Mouse (Mus musculus) kidney, adult 2 months (tissue): ENCODE results near the gene Ric8b. TPM values are rescaled to one million over a fixed set of nuclear protein-coding genes. Genes with fewer than 3 reads are reported as not detected.

Experiments used
- DNase-seq: peaks from one replicate; pipeline ENCODE4 v3.0.0; 2021
- H3K27ac ChIP-seq: fragments of 200-500 bp; 2 replicates; pipeline ENCODE4 v1.5.1; 2012; ENCODE audit warnings: low read depth, low read length, control low read depth, inconsistent platforms; ENCODE audit not compliant: insufficient read depth
- H3K27me3 ChIP-seq: fragments of 200-500 bp; replicated peaks from 2 replicates; pipeline ENCODE4 v1.6.1; 2012; ENCODE audit warnings: mild to moderate bottlenecking, moderate library complexity, low read length, inconsistent platforms; ENCODE audit not compliant: control insufficient read depth, insufficient read depth
- H3K36me3 ChIP-seq: fragments of 200-500 bp; 2 replicates; pipeline ENCODE4 v1.6.1; 2012; ENCODE audit warnings: mild to moderate bottlenecking, moderate library complexity, low read length, inconsistent platforms; ENCODE audit not compliant: control insufficient read depth, insufficient read depth
- H3K4me1 ChIP-seq: fragments of 200-500 bp; 2 replicates; pipeline ENCODE4 v1.6.1; 2011; ENCODE audit warnings: low read length; ENCODE audit not compliant: control insufficient read depth, insufficient read depth
- H3K4me3 ChIP-seq: fragments of 200-500 bp; 2 replicates; pipeline ENCODE4 v1.5.1; 2011; ENCODE audit warnings: mild to moderate bottlenecking, low read depth, low read length, control low read depth; ENCODE audit not compliant: insufficient read depth
- CTCF ChIP-seq: fragments of 200-500 bp; conservative IDR thresholded peaks from 2 replicates; pipeline ENCODE4 v1.5.1; 2011; ENCODE audit warnings: low read depth, mild to moderate bottlenecking, control low read depth, low read length, moderate library complexity, mixed read lengths; ENCODE audit not compliant: insufficient read depth, insufficient read length
- POLR2A ChIP-seq: fragments of 200-500 bp; IDR thresholded peaks from one replicate; pipeline ENCODE4 v1.6.1; 2011; ENCODE audit warnings: low read depth, low read length, control low read depth
- WGBS: fragments of 180-500 bp; shearing (Covaris S2); methylation state at CpG from one replicate; pipeline ENCODE4 v1.1.7; 2018; 5-methylcytosine and 5-hydroxymethylcytosine counted together
- polyA plus RNA-seq: library from polyadenylated mRNA; depleted of rRNA; stranded (reverse); fragments of >200 nt; gene quantifications from 2 replicates; pipeline ENCODE4 v1.2.3, GENCODE M21; 2012

Ric8b gene
- polyA plus RNA-seq, 1 experiment = 13.6 TPM

DNA sequence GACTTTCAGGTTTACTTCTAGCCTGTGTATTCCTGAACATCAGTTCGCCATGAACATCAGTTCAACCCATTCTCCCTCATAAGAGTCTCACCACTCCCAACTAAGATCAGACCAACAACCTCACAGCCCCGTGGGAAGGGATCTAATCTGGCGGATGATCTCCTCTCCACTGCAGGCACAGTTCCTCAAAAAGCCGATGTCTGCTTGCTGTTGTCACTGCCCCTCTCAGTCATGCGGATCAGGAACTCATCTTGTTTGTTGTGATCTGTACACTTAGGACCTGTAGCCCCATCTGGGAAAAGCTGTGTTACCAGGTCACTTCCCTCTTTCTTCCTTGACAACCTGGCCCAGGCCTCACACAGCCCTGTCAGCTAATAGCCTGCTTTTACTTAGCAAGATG lies 45.7 kb downstream of the Ric8b start:
- no peak overlapping the region for H3K27ac ChIP-seq
- H3K4me1 ChIP-seq = peaks cover 4% of the 10 kb centered on the region; the same call in 1 of the 2 replicates
- no peaks in the 10 kb centered on the region for H3K27me3 ChIP-seq
- no peak overlapping the region for H3K4me3 ChIP-seq
- WGBS = 88% methylated on average over 5 of the region's 5 CpGs
- TF ChIP-seq CTCF (no peak), POLR2A (no peak)
- no peaks in the 10 kb centered on the region for H3K36me3 ChIP-seq
- no peak for DNase-seq

- no peaks in the 10 kb centered on the region for H3K36me3 ChIP-seq
- no peak overlapping the region for H3K4me3 ChIP-seq
- H3K27me3 ChIP-seq = no peaks in the 10 kb centered on the region
- no peak overlapping the region for H3K27ac ChIP-seq
- DNase-seq = no peak
- WGBS = 93% methylated on average over 3 of the region's 3 CpGs
- TF ChIP-seq CTCF = no peak
- TF ChIP-seq POLR2A = no peak
- H3K4me1 ChIP-seq = peaks cover 4% of the 10 kb centered on the region; the same call in 1 of the 2 replicates
These were observed 46.3 kb downstream of the Ric8b start for GRCm38 (mm10) chr10:84963726-84964125.

DNA sequence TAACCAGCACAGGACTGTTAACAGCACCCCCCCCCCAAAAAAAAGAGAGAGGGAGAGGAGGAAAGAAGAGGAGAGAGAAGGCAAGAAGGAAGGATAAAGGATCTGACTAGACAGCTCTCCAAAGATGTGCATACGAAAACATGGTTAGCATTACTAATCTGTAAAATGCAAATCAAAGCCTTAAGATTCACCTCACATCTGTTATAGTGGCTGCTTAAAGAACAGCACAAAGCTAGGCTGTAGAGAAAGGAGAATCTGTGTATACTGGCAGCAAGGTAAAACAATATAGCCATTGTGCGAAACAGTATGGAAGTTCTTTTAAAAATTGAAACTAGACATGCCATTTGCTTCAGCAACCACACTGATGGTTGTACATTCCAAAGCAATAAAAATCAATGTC lies 49.1 kb downstream of the Ric8b start:
- H3K27ac ChIP-seq = no peak overlapping the region
- no peaks in the 10 kb centered on the region; the same call in 1 of the 2 replicates for H3K36me3 ChIP-seq
- H3K27me3 ChIP-seq = no peaks in the 10 kb centered on the region
- H3K4me3 ChIP-seq = no peak overlapping the region
- no peak for DNase-seq
- peaks cover 4% of the 10 kb centered on the region; the same call in 1 of the 2 replicates for H3K4me1 ChIP-seq
- TF ChIP-seq POLR2A (no peak), CTCF (no peak)
- WGBS = 91% methylated on average over 2 of the region's 2 CpGs

DNA sequence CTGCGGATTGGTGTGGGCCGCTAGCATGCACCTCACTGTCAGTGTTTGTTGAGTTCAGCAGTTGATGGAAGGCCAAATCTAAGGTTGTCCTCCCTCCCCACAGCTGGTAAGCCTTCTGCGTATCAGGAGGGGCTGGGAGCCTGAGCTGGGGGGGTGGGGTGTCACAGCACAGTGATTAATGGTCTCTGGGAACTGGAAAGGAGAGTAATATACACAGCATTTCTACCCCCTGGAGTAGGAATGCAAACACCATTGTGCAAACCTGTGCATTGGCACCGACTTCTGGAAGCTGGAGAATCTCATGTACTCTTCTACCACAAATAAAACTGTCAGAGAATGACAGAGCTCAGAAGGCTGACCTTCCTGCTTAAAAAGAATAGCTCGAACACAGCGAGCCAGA lies 50.2 kb downstream of the Ric8b start:
- no peaks in the 10 kb centered on the region; the same call in 1 of the 2 replicates for H3K36me3 ChIP-seq
- no peak overlapping the region for H3K27ac ChIP-seq
- H3K27me3 ChIP-seq = no peaks in the 10 kb centered on the region
- peak; percentile 64 for DNase-seq
- WGBS = 42% methylated on average over 6 of the region's 6 CpGs
- no peak overlapping the region for H3K4me3 ChIP-seq
- H3K4me1 ChIP-seq = peaks cover 4% of the 10 kb centered on the region; the same call in 1 of the 2 replicates
- no peak for TF ChIP-seq CTCF

GRCm38 (mm10) chr10:84968852-84969704 lies 51.7 kb downstream of the Ric8b start:
- no peak overlapping the region for H3K4me3 ChIP-seq
- H3K27me3 ChIP-seq = no peaks in the 10 kb centered on the region
- no peak overlapping the region for H3K27ac ChIP-seq
- 59% methylated on average over 12 of the region's 12 CpGs for WGBS
- H3K4me1 ChIP-seq = peaks cover 4% of the 10 kb centered on the region; the same call in 1 of the 2 replicates
- TF ChIP-seq CTCF (no peak), POLR2A (no peak)
- no peaks in the 10 kb centered on the region; the same call in 1 of the 2 replicates for H3K36me3 ChIP-seq
- peak; percentile 60 for DNase-seq

DNA sequence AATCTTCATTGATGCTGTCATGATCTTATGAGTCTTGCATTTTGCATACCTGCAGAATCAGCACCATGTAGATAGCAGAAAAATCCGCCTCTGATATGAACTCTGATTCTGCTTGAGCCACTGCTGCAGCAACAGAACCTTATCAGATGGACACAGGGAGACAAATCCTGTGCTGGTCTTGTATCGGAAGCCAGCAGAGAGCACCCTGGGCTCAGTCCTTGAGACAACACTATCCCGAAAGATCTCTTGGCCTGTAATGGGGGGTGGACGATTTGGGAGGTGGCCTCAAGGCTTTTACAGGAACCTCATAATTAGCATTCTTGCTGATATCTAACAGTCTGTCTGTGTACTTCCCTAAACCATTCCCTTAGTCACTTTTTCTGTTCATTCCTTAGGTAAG lies 57.8 kb downstream of the Ric8b start:
- H3K4me3 ChIP-seq = no peak overlapping the region
- no peak for TF ChIP-seq CTCF
- no peak for TF ChIP-seq POLR2A
- no peak for DNase-seq
- 79% methylated on average over 4 of the region's 4 CpGs for WGBS
- H3K36me3 ChIP-seq = no peaks in the 10 kb centered on the region; the same call in 1 of the 2 replicates
- H3K4me1 ChIP-seq = no peaks in the 10 kb centered on the region; the same call in 1 of the 2 replicates
- H3K27me3 ChIP-seq = no peaks in the 10 kb centered on the region
- H3K27ac ChIP-seq = no peak overlapping the region

- Histone ChIP-seq H3K4me3 (no peak overlapping the region), H3K36me3 (no peaks in the 10 kb centered on the region; the same call in 1 of the 2 replicates), H3K27ac (no peak overlapping the region), H3K4me1 (no peaks in the 10 kb centered on the region; the same call in 1 of the 2 replicates), H3K27me3 (no peaks in the 10 kb centered on the region)
- peak; percentile 19 for DNase-seq
- TF ChIP-seq CTCF (no peak), POLR2A (no peak)
- WGBS = 61% methylated on average over 8 of the region's 8 CpGs
These were observed 59.4 kb downstream of the Ric8b start for GRCm38 (mm10) chr10:84976588-84977351.
